Mouse (Mus musculus) cerebellum, postnatal 4 days (tissue): ENCODE results near the gene Grb10.

ENCODE experiments used
- DNase-seq, 2 experiments: peaks; one replicate each; pipeline ENCODE4 v3.0.0; 2022; ENCODE audit warnings: low spot score in 2 of 2, mixed read lengths in 1 of 2

The Grb10 gene

DNA sequence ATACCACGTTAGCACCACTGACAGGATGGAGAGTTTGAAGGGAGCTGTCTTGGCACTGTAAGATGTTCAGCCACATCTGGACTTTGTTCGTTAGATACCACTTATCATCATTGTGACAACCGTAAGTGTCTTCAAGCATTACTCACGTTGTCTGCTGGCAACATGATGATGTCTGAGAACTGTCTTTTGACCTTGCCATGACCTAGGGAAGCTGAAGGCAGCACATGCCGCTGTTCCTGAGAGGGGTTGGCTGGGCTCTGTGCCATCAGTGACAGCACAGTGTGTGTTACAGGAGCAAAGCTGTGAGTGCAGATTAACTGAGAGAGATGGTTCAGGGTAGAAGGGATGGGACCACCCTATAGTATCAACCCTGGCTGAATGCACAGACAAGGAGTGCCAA is 137.0 kb downstream of the Grb10 start:
- DNase-seq: no peak

DNA sequence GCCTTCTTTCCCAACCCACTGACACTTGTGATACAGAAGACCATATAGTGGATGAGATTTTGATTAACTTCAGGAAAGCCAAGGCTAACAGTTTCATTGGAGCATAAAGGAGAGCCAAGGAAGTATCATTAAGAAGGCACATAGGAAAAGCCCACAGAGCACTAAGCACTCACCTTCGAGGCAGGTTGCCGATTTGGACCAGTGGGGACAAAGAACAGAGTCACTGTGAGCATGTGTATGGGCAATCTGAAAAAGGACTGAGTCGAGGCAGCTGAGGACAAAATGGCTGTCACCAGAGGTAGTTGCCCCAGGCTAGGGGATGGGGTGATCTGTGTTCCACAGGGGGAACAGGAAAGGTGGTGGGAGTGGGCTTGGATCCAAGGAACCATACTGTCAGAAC is 140.0 kb downstream of the Grb10 start:
- DNase-seq: no peak

DNA sequence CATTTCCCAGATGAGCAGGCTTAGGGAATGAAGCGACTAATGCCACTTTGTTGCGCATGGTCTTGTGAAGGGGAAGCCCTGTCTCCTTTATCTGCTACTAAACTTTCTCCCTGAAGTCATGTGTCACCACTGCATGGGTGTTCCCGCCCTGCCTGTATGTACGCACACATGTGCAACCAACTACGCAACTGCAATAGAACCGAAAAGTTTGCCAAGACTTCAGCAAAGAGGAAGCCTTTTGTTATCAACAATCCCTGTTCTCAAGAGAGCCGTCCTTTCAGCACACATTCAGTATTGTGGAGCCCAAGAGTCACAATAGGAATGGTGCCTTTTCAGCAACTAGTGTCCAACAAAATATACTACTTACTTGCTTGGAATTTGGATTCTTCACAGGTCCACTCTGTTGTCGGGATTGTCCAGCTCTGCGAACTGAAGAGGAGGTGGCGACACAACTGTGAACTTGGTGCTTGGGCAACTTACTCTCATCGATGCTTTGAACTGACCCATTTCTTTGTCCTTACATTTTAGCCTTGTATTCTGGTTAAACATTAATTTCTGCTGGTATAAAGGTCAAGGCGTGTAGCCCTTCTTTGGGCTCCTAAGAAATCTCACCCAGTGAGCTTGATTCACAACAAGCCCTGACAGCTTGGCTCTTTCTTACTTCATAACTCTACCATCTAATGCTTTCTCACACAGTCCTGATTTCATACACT is 140.7 kb downstream of the Grb10 start, which contains the start of gene Ddc:
TSS of gene Ddc (minus strand) at position 500 of the 713 bp plus-strand sequence.
- no peak for DNase-seq

DNA sequence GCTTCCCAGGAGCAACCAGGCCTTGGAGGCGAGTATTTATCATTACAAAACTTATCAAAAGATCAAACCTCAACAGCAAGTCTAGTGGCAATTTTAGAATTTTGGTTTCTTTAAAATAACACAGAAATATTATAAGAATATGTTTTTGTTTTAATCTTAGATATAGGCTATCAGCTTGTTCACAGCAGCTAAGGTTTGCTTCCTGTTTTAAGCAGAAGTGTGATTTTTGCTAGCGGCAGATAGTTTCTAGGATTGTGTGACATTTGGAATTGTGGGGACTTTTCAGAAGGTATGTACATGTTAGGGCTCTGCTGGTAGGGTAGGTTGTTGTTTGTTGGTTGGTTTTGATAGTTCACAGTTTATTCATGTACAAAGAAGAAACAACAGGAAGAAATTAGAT is 143.0 kb downstream of the Grb10 start:
- no peak for DNase-seq

DNA sequence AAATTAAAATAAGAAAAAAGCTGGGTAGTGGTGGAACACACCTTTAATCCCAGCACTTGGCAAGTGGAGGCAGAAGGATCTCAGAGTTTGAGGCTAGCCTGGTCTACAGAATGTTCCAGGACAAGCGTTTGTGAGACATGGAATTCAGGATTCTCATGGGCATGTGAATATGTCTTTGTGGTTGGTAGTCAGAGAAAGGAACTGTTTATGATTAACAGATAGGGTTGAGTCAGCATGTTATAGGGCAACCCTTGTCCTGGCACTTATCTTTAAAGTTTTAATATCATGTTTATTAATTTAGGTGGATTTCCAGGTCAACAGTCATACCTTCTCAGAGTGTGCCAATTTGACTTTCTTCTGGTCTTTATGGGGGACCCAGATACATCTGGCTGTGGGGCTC is 144.7 kb downstream of the Grb10 start:
- no peak for DNase-seq

DNA sequence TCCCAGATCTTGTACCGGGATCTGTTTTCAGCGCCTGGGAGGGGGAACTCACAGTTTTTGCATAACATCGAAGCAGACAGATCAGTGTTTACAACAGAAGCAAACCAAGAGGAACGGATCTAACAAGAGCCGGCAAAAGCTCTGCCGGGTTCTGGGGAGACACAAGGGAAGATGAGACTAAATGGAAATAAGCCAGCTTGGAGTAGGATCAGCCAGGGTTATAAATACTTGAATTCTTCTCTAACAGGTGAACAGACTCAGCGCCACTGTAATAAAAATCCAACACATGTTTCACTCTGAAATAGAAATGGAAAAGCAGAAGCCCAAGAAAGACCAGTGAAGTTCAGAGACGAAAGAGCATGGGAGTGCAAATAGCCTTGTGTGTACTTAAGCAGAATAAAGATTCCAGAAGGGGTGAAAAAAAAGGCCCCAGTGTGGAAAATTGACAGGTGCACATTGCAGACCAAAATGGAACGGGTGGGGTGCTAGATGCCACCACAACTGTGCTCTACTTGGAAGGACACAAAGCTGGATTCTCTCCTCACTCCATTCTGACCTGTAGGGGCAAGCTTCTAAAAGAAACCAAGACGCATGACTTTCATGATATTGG is 145.4 kb downstream of the Grb10 start:
- DNase-seq: no peak

DNA sequence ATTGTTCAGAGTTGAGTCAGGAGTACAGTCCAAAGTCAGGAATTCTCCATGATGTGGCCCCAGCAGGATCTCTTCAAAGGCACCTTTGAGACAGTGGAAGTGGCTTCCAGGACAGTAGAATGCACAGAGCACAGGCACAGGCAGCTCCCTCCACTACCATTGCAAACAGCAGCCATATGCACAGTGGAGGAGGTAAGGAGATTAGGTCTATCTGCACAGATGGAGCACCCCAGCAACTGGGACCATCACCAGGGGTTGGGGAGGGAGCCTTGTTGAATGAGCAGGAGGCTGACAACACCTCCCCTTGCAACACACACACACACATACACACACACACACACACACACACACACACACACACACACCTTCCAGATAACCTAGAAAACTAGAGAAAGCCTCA is 146.7 kb downstream of the Grb10 start:
- DNase-seq: no peak

DNA sequence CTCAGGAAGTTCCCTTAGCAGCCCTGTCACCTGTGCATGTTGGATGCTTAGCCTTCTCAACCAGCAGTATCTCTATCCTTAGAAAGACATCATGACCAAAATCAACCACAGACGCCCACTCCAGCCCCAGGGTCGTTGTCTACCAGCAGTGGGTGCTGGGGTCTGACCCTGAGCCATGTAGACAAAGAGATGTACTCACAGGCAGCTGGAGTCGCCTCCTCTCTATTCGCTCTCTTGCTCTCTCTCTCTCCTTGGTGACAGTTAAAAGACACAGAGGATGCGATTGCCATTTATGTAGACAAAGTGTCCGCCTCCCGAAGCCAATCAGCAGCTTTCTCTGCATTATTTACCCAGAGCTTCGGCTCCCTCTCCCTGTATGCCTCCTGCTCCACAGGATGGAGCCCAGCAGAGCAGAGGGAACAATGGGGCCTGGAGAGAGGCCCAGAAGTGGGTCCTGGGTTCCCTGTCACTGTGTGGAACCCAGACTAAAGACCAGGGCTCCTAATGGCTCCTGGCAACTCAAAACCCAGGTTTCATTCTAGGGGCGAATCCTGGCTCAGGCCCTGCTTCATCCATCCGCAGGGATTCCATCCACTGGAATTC is 148.2 kb downstream of the Grb10 start:
- no peak for DNase-seq

DNA sequence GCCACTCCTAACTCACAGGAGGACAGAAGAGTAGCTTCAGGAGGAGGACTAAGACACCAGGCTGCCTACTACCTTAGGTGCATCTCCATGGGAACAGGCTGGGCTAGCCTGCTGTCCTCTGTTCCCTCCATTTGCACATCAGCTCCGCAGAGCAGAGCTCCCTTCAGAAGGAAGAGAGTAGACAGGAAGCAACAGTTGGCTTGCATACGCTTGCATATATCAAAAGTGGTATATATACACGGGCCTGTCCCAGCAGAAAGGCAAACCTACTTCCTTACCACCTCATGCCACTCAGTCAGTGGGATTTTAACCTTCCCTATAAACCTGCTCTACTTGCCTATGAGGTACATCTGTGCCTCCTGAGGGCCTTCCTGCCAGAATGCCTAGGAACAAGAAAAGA is 149.8 kb downstream of the Grb10 start:
- no peak for DNase-seq

DNA sequence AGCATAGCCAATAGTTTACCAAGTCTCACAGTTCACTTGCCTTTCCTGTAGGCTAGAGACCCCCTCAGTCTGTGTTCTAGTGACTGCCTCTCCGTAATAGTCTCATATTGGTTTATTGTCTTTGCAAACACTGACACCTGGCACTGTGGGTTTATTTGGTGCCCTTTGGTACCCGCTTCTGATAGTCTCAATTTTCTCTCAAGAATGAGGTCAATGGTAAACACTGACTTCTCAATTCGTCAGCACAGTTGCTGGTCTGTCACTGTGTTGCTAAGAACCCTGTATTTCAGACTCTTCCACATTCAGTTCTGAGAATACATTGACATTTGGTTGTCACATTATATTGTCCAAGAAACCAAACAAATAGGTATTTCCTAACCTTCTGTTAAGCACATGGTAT is 150.4 kb downstream of the Grb10 start:
- DNase-seq: no peak

DNA sequence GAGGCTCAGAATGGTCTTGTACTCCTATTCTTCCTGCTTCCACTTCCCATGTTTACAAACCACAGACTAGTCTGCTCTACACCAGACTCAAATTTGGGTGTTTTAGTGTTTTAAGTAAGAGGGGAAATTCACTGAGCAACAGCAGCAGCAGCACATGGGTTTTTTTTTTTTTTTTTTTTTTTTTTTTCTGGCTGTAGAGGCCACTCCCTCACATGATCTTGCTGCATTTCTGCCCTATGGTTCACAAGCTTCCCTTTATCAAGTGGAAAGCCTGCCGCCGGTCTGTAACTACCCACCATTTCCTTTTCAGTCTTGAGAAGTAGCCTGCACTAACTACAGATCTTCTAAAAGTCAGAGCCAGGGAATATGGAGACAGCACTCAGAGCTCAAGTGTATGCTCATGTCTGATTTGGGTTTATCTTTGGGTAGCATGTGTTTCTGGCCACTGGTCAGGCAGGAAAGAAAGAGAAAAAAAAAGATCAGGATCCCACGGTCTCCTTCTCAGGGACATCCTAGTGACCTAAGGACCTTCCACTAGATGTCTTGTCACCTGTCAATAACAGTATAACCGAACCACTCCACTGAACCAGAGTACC is 152.0 kb downstream of the Grb10 start:
- no peak for DNase-seq

DNA sequence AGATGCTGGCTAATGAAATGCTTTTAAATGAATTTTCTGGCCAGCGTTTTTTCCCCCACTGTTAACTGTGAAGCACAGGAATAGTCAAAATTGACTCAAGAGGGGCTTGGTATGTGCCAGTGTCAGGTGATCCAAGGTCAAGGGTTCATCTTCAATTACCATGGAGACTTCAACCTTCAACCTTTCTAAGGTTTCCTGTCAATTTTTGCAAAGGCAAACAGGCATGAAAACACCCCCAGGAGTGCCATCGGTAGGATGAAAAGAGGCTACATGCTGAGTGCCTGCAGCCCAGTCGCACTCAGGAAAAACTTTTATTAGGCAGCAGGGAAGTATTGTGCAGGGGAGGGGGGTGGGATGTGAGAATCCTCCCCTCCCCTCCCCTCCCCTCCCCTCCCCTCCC is 152.6 kb downstream of the Grb10 start:
- DNase-seq: no peak

DNA sequence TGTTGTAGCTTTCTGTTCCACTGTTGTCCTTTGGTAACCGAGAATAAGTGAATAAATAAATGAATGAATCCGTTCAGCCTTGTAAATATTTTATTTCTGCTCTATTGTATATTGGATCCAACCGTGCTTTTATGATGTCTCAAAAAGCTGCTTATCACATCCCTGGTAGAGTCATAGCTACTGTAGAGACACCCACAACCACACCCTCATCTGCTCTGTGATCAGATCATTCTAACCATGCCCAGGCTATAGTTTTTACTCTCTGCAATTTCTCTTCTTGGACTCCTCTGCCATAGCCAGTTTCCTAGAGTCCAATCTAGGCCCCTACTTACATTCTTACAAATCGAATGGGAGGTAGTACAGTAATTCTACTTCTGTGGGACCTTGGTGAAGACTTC is 153.2 kb downstream of the Grb10 start:
- DNase-seq: no peak

DNA sequence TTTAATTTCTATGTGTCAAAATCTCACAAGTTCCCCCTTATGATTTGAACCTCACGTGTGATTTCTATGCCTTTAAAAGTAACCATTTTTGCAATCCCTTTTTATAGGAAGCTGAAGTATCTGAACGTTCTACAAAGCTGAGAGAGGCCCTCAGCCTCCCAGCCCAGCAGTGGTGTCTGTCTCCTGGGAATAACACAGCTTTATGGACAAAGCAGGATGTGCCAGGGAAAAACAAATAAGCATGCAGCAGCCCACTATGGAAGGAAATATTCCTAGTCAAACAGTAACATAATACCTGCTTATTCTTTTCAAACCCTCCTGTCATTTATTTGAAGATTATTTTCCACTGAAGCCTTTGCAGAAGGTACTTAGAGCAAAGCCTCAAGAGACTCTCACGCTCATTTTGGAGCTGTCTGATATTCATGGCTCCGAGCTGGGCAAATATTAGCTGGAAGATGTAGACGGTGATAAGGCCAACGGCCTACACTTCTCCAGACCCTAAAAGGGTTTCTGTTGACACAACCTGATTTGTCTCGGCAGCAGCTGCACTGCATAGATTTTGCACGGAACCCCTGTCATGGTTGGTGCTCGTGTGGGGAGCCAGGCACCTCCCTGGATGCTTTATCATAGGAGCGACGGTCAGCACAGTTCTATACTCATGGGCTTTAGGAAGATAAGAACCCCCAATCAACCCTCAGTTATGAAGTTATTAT is 153.8 kb downstream of the Grb10 start:
- no peak for DNase-seq

DNA sequence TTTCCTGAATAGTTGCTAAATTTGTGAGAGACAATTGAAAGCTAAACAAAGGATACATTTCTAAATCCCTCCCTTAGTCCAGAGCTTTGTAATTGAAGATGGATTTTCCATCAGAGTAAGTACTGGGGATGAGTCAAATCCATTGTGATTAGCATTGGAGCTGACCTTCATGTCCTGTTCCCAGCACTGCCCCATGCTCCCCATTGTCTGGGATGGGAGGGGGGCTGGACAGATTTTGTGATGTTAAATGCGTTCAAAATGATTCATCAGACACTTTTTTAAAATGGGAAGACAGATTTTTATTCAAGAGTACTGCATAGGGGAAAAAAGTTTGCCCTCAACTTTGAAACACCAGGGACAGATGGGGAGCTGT is 156.7 kb downstream of the Grb10 start:
- no peak for DNase-seq

DNA sequence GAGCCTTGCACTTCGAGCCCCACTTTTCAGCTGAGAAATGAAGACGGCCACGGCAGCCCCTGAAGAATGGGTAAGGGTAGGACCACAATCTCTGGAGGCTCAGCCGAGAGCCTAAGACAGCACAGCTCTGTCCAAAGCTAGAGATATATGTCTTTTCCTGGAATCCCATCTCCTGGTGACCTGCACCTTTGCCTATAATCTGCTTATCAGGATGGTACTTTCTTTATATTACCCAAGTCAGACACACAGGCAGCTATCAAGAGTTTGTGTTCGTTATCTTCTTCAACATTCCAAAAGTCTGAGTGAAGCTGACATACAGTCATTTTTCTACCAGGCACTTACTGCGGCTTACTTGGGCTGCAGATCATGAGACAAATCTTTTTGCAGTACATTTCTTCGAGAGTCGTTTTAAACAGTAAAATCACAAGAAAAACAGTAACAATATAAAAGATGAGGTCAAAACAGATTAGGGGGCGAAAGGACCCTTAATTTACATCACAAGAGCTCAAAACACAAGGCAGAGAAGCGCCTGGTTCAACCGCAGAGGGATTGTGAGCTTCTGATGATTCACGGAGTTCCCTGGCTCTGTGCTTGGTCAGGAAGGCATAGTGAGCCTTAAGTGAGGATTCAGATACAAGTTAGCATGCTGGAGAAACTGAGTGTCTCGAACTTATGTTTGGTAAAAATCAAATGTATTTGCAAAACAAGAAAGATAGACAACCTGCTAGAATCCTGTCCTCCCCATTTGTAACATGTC is 157.3 kb downstream of the Grb10 start:
- DNase-seq: no peak
